Comparison of ENCODE assay signal across 21 mouse cellular contexts in genomic region chr7:6136497-6136896, GRCm38 (mm10). TPM values are rescaled to one million over a fixed set of nuclear protein-coding genes. Genes with fewer than 3 reads are reported as not detected.
A peak's percentile ranks its signal among the peaks of the same experiment; 100 is the strongest.
DNase-seq lines count a peak whose midpoint lies in the region; ATAC-seq and TF ChIP-seq lines count a peak whose summit lies in the region.
"Had no signal": no experiment of that assay in that cellular context is flagged by ENCODE, and none has a peak within 500 bp of the region (broad histone marks: within the 10 kb centered on the region; RNA-seq: fewer than 3 reads in every experiment).

No protein-coding gene starts in this region.

- H3K27ac ChIP-seq in gastrocnemius, adult 2 months = peak overlapping the region; percentile 17; the same call in 1 of the 2 replicates
- H3K27ac ChIP-seq in lung, embryonic 14.5 days (ENCODE audit: low read depth) = no peak overlapping the region
- H3K27ac ChIP-seq: hindbrain, embryonic 12.5 days; limb, embryonic 12.5 days; lung, embryonic 15.5 days; midbrain, embryonic 13.5 days had no signal

- H3K4me2 ChIP-seq in lung, embryonic 14.5 days = no peak overlapping the region
- H3K4me2 ChIP-seq: hindbrain, embryonic 12.5 days; limb, embryonic 12.5 days; lung, embryonic 15.5 days; midbrain, embryonic 13.5 days had no signal

- no peak for DNase-seq in gastrocnemius, adult 2 months
- DNase-seq in gastrocnemius, postnatal 14 days = no peak
- peak; percentile 42 to 57 for DNase-seq in kidney, postnatal 36 days
- no peak for DNase-seq in kidney, adult 18-20 months
- no peak for DNase-seq in lung, embryonic 14.5 days
- DNase-seq in lung, postnatal 25 days (ENCODE audit: low spot score) = no peak
- no peak for DNase-seq in frontal cortex, postnatal 25 days (ENCODE audit: low spot score in 2 of 2)
- DNase-seq: cerebellum, adult 2 months; cerebellum, postnatal 36 days; gastrocnemius, postnatal 25 days; heart, postnatal 10 days; kidney, postnatal 14 days; layer of hippocampus, adult 9-11 months; thymus, adult 18-20 months had no signal

- no peak overlapping the region for H3K9ac ChIP-seq in lung, embryonic 14.5 days
- H3K9ac ChIP-seq: hindbrain, embryonic 12.5 days; limb, embryonic 12.5 days; lung, embryonic 15.5 days; midbrain, embryonic 13.5 days had no signal

- H3K9me3 ChIP-seq in lung, embryonic 14.5 days (ENCODE audit: low read depth, low read length) = peaks cover 15% of the 10 kb centered on the region
- H3K9me3 ChIP-seq: lung, embryonic 15.5 days had no signal

- TF ChIP-seq CTCF in gastrocnemius, adult 2 months (IDR thresholded peaks at IDR 0.05) = peak; percentile 43; the same call in 1 of the 2 replicates
- 0 out of 2 replicates have a peak, but pooled peaks have one; percentile 15 for TF ChIP-seq CTCF in lung, embryonic 14.5 days (IDR thresholded peaks at IDR 0.05; ENCODE audit: low read depth)

- ATAC-seq in lung, embryonic 14.5 days (ENCODE audit: insufficient read depth) = no peak
- ATAC-seq in megakaryocyte progenitor cell, adult 5-6 weeks (replicated peaks; ENCODE audit: poor library complexity) = 0 out of 2 replicates have a peak, but pooled peaks have one; percentile 33
- ATAC-seq: inflammation-experienced regulatory T-cells, adult 6 months; midbrain, embryonic 13.5 days had no signal

- intact Hi-C loops in gastrocnemius, adult 2 months (cut with DNase I) = no loop called here
- intact Hi-C loops in gastrocnemius, postnatal 14 days (cut with DNase I; ENCODE audit: low total_unique reads) = no loop called here

- no peaks in the 10 kb centered on the region for H3K4me1 ChIP-seq in lung, embryonic 14.5 days (ENCODE audit: insufficient read depth)
- H3K4me1 ChIP-seq: hindbrain, embryonic 12.5 days; limb, embryonic 12.5 days; lung, embryonic 15.5 days; midbrain, embryonic 13.5 days had no signal

- no peak overlapping the region for H3K4me3 ChIP-seq in gastrocnemius, adult 2 months
- H3K4me3 ChIP-seq in lung, embryonic 14.5 days (ENCODE audit: low read depth, low read length) = no peak overlapping the region
- H3K4me3 ChIP-seq: hindbrain, embryonic 12.5 days; limb, embryonic 12.5 days; lung, embryonic 15.5 days; midbrain, embryonic 13.5 days; myocyte had no signal

- no peaks in the 10 kb centered on the region for H3K27me3 ChIP-seq in lung, embryonic 14.5 days (ENCODE audit: insufficient read depth, low read length)
- H3K27me3 ChIP-seq: hindbrain, embryonic 12.5 days; limb, embryonic 12.5 days; lung, embryonic 15.5 days; midbrain, embryonic 13.5 days had no signal

- peaks cover 56% of the 10 kb centered on the region for H3K36me3 ChIP-seq in lung, embryonic 14.5 days (ENCODE audit: insufficient read depth)

RNA-seq across cellular contexts. Expression of gene Zfp787, which starts 19.3 kb away (rescaled TPM):
- 10 to 100 TPM; 28.3 to 28.4 TPM for total RNA-seq in gastrocnemius, adult 2 months (2021)
- 10 to 100 TPM; 32.0 to 32.6 TPM for total RNA-seq in gastrocnemius, postnatal 14 days (2021)
- polyA plus RNA-seq in lung, embryonic 14.5 days (2014; fragmentation: Nextera tagmentation; extraction: Ambion mirVana) = 12.7 and 14.9 TPM in 2 replicates
- 14.3 and 17.8 TPM in 2 replicates for total RNA-seq in megakaryocyte progenitor cell, adult 5-6 weeks (2015)
- 20.4 and 24.8 TPM in 2 replicates for total RNA-seq in megakaryocyte progenitor cell, adult 5-6 weeks (2017)

RNA-seq across cellular contexts. Expression of gene Zfp444, which starts 35.5 kb away (rescaled TPM):
- total RNA-seq in gastrocnemius, adult 2 months (2021) = 1 to 10 TPM; 7.4 to 9.1 TPM
- total RNA-seq in gastrocnemius, postnatal 14 days (2021) = 1 to 10 TPM; 6.0 to 6.1 TPM
- polyA plus RNA-seq in lung, embryonic 14.5 days (2014; fragmentation: Nextera tagmentation; extraction: Ambion mirVana) = 57.3 TPM in 2 replicates
- 4.1 and 6.2 TPM in 2 replicates for total RNA-seq in megakaryocyte progenitor cell, adult 5-6 weeks (2015)
- 16.4 and 20.9 TPM in 2 replicates for total RNA-seq in megakaryocyte progenitor cell, adult 5-6 weeks (2017)

Comparison
In these comparisons a context has a peak if more than half of its experiments do, and no peak if none do; other contexts are left out.
1. DNase-seq: peak in kidney, postnatal 36 days (2 of 2); none in gastrocnemius, adult 2 months (single experiment), gastrocnemius, postnatal 14 days (single experiment), kidney, adult 18-20 months (single experiment), lung, embryonic 14.5 days (single experiment), lung, postnatal 25 days (single experiment) and frontal cortex, postnatal 25 days (0 of 2).